ENCODE assay signal across 8 mouse cellular contexts in the genomic region with DNA sequence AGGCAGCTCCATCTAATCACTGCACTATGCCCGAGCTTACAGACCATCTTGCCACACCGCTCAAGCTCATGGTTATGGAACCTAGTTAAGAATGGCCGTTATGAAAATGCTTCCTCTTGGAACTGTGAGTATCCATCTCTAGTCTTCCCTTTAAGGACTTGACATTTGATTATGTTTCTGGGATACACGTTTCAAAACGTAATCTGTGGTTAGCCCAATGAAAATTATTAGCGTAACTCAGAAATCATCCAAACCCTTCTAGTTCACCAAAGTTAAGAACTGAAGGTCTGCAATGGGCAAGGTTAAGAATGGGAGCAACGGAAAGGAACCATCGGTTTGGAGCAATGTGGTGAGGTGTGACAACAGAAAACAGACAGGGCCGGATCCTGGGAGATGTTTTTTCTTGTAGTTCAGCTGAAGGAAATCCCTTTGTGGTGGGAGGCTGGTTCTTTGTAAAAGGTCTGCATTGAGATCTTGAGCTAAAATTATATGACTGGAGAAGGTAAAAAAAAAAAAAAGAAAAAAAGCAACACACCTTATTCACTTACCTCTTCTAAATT. TPM values are rescaled to one million over a fixed set of nuclear protein-coding genes. Genes with fewer than 3 reads are reported as not detected.
DNase-seq lines count a peak whose midpoint lies in the region; ATAC-seq lines count a peak whose summit lies in the region.

No protein-coding gene starts in this region.

- H3K4me2 ChIP-seq in neural tube, embryonic 11.5 days (ENCODE audit: low read depth): peak overlapping the region; percentile 95
- H3K4me2 ChIP-seq in limb, embryonic 13.5 days (replicated peaks): peak overlapping the region; percentile 90
- H3K4me2 ChIP-seq in stomach, embryonic 14.5 days (replicated peaks; ENCODE audit: low read depth, low read length): peak overlapping the region; percentile 71

- H3K9me3 ChIP-seq in neural tube, embryonic 11.5 days (ENCODE audit: control insufficient read depth, low read length): no peaks in the 10 kb centered on the region
- no peaks in the 10 kb centered on the region for H3K9me3 ChIP-seq in limb, embryonic 13.5 days
- no peaks in the 10 kb centered on the region for H3K9me3 ChIP-seq in stomach, embryonic 14.5 days (ENCODE audit: control insufficient read depth, low read depth, low read length)

- H3K4me3 ChIP-seq in neural tube, embryonic 11.5 days (ENCODE audit: low read depth, low read length): peak overlapping the region; percentile 80
- peak overlapping the region; percentile 89 for H3K4me3 ChIP-seq in limb, embryonic 13.5 days
- peak overlapping the region; percentile 89 for H3K4me3 ChIP-seq in stomach, embryonic 14.5 days (ENCODE audit: low read depth, low read length)

- H3K27ac ChIP-seq in neural tube, embryonic 11.5 days (ENCODE audit: low read depth, low read length): no peak overlapping the region
- no peak overlapping the region for H3K27ac ChIP-seq in limb, embryonic 13.5 days
- no peak overlapping the region for H3K27ac ChIP-seq in stomach, embryonic 14.5 days (ENCODE audit: low read length)

- WGBS in neural tube, embryonic 11.5 days: 48% methylated on average over 9 of the region's 9 CpGs
- WGBS in limb, embryonic 13.5 days: 37% methylated on average over 9 of the region's 9 CpGs
- 30% methylated on average over 9 of the region's 9 CpGs for WGBS in stomach, embryonic 14.5 days

- peak; percentile 10 for DNase-seq in CD4-positive, CD25-positive, alpha-beta regulatory T cell, adult 2 months (ENCODE audit: low read depth, low spot score)
- DNase-seq in neural tube, embryonic 11.5 days (ENCODE audit: low spot score): no peak
- DNase-seq in neural tube, embryonic 10.5 days (ENCODE audit: extremely low spot score, low spot score): no peak
- DNase-seq in yolk sac, embryonic 10.5 days (ENCODE audit: low spot score): no peak
- no peak for DNase-seq in left cerebral cortex, adult 18-20 months (ENCODE audit: low spot score in 2 of 2)

- H3K9ac ChIP-seq in neural tube, embryonic 11.5 days (ENCODE audit: low read length): peak overlapping the region; percentile 73
- H3K9ac ChIP-seq in limb, embryonic 13.5 days: peak overlapping the region; percentile 89
- H3K9ac ChIP-seq in stomach, embryonic 14.5 days (replicated peaks; ENCODE audit: low read depth, low read length): no peak overlapping the region

- no peak for ATAC-seq in CD4-positive, CD25-positive, alpha-beta regulatory T cell, adult 4 months
- ATAC-seq in neural tube, embryonic 11.5 days (ENCODE audit: insufficient read depth, low FRiP score, low TSS enrichment): no peak
- no peak for ATAC-seq in limb, embryonic 13.5 days (ENCODE audit: low FRiP score, low read depth)
- ATAC-seq in stomach, embryonic 14.5 days (ENCODE audit: insufficient number of reproducible peaks, insufficient read depth, low FRiP score, low read depth): no peak

- H3K36me3 ChIP-seq in neural tube, embryonic 11.5 days (ENCODE audit: control insufficient read depth, insufficient read depth, low read length): no peaks in the 10 kb centered on the region
- no peaks in the 10 kb centered on the region for H3K36me3 ChIP-seq in limb, embryonic 13.5 days
- no peaks in the 10 kb centered on the region for H3K36me3 ChIP-seq in stomach, embryonic 14.5 days (ENCODE audit: control insufficient read depth, insufficient read depth, low read length)

- peaks cover 5% of the 10 kb centered on the region; the same call in 1 of the 2 replicates for H3K4me1 ChIP-seq in neural tube, embryonic 11.5 days (ENCODE audit: control insufficient read depth, insufficient read depth, low read length)
- peaks cover 13% of the 10 kb centered on the region for H3K4me1 ChIP-seq in limb, embryonic 13.5 days
- H3K4me1 ChIP-seq in stomach, embryonic 14.5 days (ENCODE audit: control insufficient read depth, insufficient read depth, low read length): 0 out of 2 replicates have a peak, but pooled peaks cover 5% of the 10 kb centered on the region

- no peaks in the 10 kb centered on the region for H3K27me3 ChIP-seq in neural tube, embryonic 11.5 days (ENCODE audit: control insufficient read depth, insufficient read depth, low read length)
- H3K27me3 ChIP-seq in limb, embryonic 13.5 days: peaks cover 5% of the 10 kb centered on the region; the same call in 1 of the 2 replicates
- no peaks in the 10 kb centered on the region for H3K27me3 ChIP-seq in stomach, embryonic 14.5 days (ENCODE audit: control insufficient read depth, insufficient read depth, low read length)

RNA-seq across cellular contexts. Expression of a gene that starts 1.2 kb away (rescaled TPM):
- polyA plus RNA-seq in CD4-positive, CD25-positive, alpha-beta regulatory T cell, adult 4 months (2017; shearing (Covaris generic)): 10 to 100 TPM; 10.3 to 13.8 TPM
- 12.6 and 13.5 TPM in 2 replicates for polyA plus RNA-seq in neural tube, embryonic 11.5 days (2014; fragmentation: Nextera tagmentation; extraction: Ambion mirVana)
- polyA plus RNA-seq in limb, embryonic 13.5 days (2015; fragmentation: Nextera tagmentation; extraction: Ambion mirVana): 10.3 and 11.2 TPM in 2 replicates
- polyA plus RNA-seq in stomach, embryonic 14.5 days (2014; fragmentation: Nextera tagmentation; extraction: Ambion mirVana): 17.8 and 18.8 TPM in 2 replicates
- total RNA-seq in left cerebral cortex, adult 18-20 months (2021): 10 to 100 TPM; 45.3 to 49.5 TPM
